Mouse (Mus musculus): ENCODE measurements at regions not wholly inside any gene's neighbourhood (a gene's known extent, or its start where the extent isn't known, plus 50 kb on each side); places are given as distances from the start of the nearest gene placed in this dataset.
A peak's percentile ranks its signal among the peaks of the same experiment; 100 is the strongest.

GRCm38 (mm10) chr4:55134339-55134738 is 189.5 kb downstream of the Zfp462 start:
- DNase-seq: no peak

- no peak for DNase-seq
These were observed 189.9 kb downstream of the Zfp462 start for GRCm38 (mm10) chr4:55134791-55135190.

- no peak for DNase-seq
These were observed 191.4 kb downstream of the Zfp462 start for GRCm38 (mm10) chr4:55136283-55136682.

- DNase-seq: no peak
These were observed 193.0 kb downstream of the Zfp462 start for GRCm38 (mm10) chr4:55137781-55138394.

- no peak for DNase-seq
These were observed 196.5 kb downstream of the Zfp462 start for GRCm38 (mm10) chr4:55141317-55141716.

GRCm38 (mm10) chr4:55141923-55142732 is 197.3 kb downstream of the Zfp462 start:
- no peak for DNase-seq

GRCm38 (mm10) chr4:55143400-55143799 is 198.6 kb downstream of the Zfp462 start:
- DNase-seq: no peak

- no peak for DNase-seq
These were observed 200.1 kb downstream of the Zfp462 start for GRCm38 (mm10) chr4:55144995-55145394.

- peak; percentile 18 to 23 for DNase-seq
These were observed 201.1 kb downstream of the Zfp462 start for GRCm38 (mm10) chr4:55145968-55146367.

GRCm38 (mm10) chr4:55148380-55148779 is 201.5 kb upstream of the Rad23b start:
- DNase-seq: no peak

GRCm38 (mm10) chr4:55154556-55154955 is 195.3 kb upstream of the Rad23b start:
- no peak for DNase-seq

- no peak for DNase-seq
These were observed 191.6 kb upstream of the Rad23b start for GRCm38 (mm10) chr4:55158166-55158739.

GRCm38 (mm10) chr4:55166266-55166665 is 183.6 kb upstream of the Rad23b start:
- DNase-seq: no peak

- no peak for DNase-seq
These were observed 180.8 kb upstream of the Rad23b start for GRCm38 (mm10) chr4:55169063-55169462.

- peak; percentile 11 to 21 for DNase-seq
These were observed 177.4 kb upstream of the Rad23b start for GRCm38 (mm10) chr4:55172334-55172891.

- DNase-seq: no peak
These were observed 173.8 kb upstream of the Rad23b start for GRCm38 (mm10) chr4:55176026-55176425.

- DNase-seq: no peak
These were observed 170.4 kb upstream of the Rad23b start for GRCm38 (mm10) chr4:55179456-55179855.

GRCm38 (mm10) chr4:55183519-55183918 is 166.3 kb upstream of the Rad23b start:
- no peak for DNase-seq

- DNase-seq: no peak
These were observed 161.1 kb upstream of the Rad23b start for GRCm38 (mm10) chr4:55188716-55189115.

- no peak for DNase-seq
These were observed 159.3 kb upstream of the Rad23b start for GRCm38 (mm10) chr4:55190586-55190985.

GRCm38 (mm10) chr4:55194061-55194460 is 155.8 kb upstream of the Rad23b start:
- no peak for DNase-seq

- no peak for DNase-seq
These were observed 155.3 kb upstream of the Rad23b start for GRCm38 (mm10) chr4:55194552-55194951.
